Mouse (Mus musculus) lung, adult 2 months (tissue): ENCODE results near the gene Aldh1b1. TPM values are rescaled to one million over a fixed set of nuclear protein-coding genes. Genes with fewer than 3 reads are reported as not detected.

ENCODE experiments used
- DNase-seq: peaks from one replicate; pipeline ENCODE4 v3.0.0; 2022
- H3K4me1 ChIP-seq: fragments of 200-500 bp; 2 replicates; pipeline ENCODE4 v1.6.1; 2011; ENCODE audit warnings: low read length; ENCODE audit not compliant: control insufficient read depth, insufficient read depth
- H3K4me3 ChIP-seq: fragments of 200-500 bp; replicated peaks from 2 replicates; pipeline ENCODE3; 2011; ENCODE audit warnings: low read depth, mild to moderate bottlenecking, control low read depth, low read length; ENCODE audit errors: extremely low read depth
- CTCF ChIP-seq: fragments of 200-500 bp; IDR thresholded peaks from 2 replicates; pipeline ENCODE4 v1.5.1; 2011; ENCODE audit warnings: mild to moderate bottlenecking, low read length, control low read depth; ENCODE audit not compliant: insufficient read depth
- POLR2A ChIP-seq: fragments of 200-500 bp; IDR thresholded peaks from 2 replicates; pipeline ENCODE4 v1.6.1; 2011; ENCODE audit warnings: low read depth, mild to moderate bottlenecking, control low read depth, low read length, borderline replicate concordance; ENCODE audit errors: extremely low read depth
- WGBS: fragments of 180-500 bp; shearing (Covaris S2); methylation state at CpG from one replicate; pipeline ENCODE4 v1.1.7; 2018; 5-methylcytosine and 5-hydroxymethylcytosine counted together
- polyA plus RNA-seq: library from polyadenylated mRNA; depleted of rRNA; stranded (reverse); fragments of >200 nt; gene quantifications from 2 replicates; pipeline ENCODE4 v1.2.3, GENCODE M21; 2012

Aldh1b1 gene
- polyA plus RNA-seq, 1 experiment = 3.9 TPM

DNA sequence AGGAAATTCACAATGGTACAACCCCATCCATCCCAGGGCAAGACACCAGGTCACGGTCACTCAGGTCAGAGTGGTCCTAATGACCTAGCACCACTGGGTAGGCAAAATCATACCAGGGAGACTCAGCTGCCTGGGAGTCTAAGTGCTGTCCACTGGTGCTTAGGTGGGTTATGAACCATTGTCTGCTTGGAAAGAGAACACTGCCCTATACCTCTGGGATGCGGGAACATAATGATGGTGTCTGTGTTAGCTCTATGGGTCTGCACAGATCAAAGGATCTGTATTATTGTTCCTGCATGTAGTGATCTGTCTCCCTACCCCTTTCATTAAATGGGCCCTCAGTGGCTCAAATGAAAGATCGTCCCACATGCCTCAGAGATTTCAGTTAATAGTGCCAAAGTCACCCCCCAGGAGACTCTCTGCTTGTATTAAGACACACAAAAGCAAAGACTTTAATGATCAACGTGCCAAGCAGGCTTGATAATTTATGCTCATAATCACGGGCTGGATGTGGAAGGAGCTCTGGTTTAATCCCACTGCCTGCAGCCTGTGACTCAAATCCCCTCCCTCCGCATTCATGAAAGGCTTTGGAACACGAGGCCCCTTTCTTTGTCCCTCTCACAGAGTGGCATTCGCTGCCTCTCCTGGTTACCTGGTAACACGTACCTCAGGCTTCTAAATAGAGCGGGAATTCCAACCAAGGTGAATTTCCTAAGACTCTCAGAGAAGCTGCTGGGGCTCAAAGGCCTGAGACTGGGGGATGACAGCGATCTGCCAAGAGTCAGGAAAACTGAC is 24.2 kb downstream of the Aldh1b1 start:
- WGBS = 48% methylated on average over 11 of the region's 11 CpGs
- no peak for TF ChIP-seq CTCF
- no peak for TF ChIP-seq POLR2A
- H3K4me1 ChIP-seq = no peaks in the 10 kb centered on the region
- no peak overlapping the region for H3K4me3 ChIP-seq
- DNase-seq = no peak

DNA sequence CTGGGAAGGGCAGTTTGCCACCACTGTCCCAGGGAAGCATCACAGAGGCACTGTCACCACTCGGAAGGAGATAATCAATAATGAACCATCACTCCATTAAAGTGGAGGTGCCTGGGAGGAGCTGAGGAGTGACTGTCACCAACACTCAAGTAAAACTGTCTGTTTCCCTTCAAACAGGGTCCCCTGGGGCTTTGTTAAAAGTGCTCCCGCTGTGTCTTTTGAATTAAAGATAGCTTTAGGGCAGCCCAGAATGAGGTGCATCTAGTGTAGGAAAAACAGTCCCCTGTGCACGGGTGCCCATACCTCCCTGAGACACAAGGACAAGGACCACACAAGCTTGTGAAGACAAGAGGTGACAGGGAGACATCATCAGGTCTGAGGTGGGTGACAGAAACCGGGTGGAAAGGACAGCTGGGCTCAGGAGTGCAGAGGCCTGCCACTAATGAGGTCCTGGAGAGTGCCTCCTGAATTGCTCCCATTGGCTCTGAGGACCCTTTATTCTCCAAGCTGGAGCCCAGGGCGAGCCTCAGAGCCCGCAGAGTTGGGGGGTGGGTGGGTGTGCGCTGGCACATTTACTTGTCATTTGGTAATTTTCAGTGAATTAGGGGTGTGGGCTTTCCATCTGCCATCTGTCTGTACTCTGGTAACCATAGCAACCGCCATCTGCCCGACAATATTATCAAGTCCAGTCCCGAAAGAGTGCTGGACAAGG is 25.4 kb downstream of the Aldh1b1 start:
- no peaks in the 10 kb centered on the region for H3K4me1 ChIP-seq
- no peak for TF ChIP-seq POLR2A
- no peak for TF ChIP-seq CTCF
- DNase-seq = no peak
- WGBS = 19% methylated on average over 10 of the region's 10 CpGs
- no peak overlapping the region for H3K4me3 ChIP-seq

DNA sequence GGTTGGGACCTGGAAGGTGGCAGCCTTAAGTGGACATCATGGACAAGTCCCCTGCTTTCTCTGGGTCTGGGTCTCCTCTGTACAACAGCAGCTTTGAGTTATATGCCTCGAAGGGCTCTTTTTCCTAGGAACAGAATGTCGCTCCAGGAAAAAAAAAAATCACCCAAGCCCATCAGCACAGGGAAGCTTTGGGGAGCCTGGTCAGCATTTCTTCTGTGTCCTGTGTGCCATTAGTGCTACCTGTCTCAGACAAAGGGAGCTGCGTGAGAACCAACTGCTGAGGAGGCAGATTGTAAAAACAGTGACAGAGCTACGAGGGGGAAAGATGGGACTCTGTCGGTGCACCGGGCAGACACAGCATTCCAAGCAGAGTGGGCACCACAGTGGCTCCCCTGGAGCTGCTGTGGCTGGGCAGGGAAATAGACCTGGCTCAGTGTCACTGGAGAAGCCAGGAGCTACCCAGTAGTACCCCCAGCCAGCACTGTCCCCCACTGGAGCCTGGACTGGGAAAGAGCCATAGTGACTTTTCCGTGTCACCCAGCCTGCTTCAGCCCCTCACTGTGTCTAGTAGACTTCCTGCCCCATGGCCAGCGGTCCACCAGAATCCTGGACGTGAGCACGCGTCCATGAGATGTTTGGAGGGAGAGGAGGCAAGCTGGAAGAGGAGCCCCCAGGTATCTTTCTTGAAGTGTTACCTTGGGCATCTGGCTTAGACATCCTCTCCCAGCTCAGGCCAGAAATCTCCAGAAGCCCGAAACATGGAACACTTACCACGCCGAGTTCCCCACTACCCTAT is 26.1 kb downstream of the Aldh1b1 start:
- 33% methylated on average over 14 of the region's 14 CpGs for WGBS
- TF ChIP-seq POLR2A = no peak
- no peak for TF ChIP-seq CTCF
- no peak for DNase-seq
- no peak overlapping the region for H3K4me3 ChIP-seq
- H3K4me1 ChIP-seq = no peaks in the 10 kb centered on the region

DNA sequence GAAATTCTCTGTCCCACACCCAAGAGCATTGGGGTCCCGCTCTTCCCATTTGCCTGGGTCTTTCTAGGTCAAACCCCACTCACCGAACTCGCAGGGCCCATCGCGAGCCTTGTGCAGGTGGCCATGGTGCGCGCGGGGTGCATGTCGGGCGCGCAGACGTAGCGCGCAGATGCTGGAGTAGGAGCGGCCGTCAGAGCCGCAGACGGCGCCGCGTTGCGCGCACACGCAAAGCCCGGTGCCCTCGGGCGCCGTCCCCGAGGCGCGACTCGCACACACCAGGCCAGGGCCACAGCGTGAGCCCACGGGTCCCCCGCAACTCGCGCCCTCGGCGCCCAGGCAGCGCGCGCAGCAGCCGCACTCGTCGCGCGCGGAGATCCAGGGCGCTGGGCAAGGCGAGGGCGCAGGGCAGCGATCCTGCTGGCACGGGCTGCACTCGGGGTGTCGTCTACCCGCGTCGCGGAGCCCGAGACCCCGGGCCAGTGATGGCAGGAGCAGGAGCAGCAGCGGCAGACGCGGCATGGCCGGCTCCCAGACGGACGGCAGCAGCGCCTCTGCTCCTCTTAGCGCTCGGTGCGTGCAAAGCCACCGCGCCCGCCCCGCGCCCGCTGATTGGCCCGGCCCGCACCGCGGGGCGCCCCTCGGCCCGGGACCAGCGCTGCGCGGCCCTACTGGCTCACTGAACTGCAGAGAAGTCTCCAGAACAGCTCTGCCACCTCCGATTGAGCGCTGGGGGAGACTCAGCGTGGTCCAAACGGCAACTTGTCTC is 27.6 kb downstream of the Aldh1b1 start, which contains the start of gene Igfbpl1:
TSS of gene Igfbpl1 (minus strand) at position 649 of the 766 bp plus-strand sequence.
- H3K4me3 ChIP-seq = no peak within 1 kb of the TSS
- TF ChIP-seq CTCF = no peak
- no peak for TF ChIP-seq POLR2A
- DNase-seq = no peak
- H3K4me1 ChIP-seq = no peaks in the 10 kb centered on the region
- 3% methylated on average over 90 of the region's 91 CpGs for WGBS

DNA sequence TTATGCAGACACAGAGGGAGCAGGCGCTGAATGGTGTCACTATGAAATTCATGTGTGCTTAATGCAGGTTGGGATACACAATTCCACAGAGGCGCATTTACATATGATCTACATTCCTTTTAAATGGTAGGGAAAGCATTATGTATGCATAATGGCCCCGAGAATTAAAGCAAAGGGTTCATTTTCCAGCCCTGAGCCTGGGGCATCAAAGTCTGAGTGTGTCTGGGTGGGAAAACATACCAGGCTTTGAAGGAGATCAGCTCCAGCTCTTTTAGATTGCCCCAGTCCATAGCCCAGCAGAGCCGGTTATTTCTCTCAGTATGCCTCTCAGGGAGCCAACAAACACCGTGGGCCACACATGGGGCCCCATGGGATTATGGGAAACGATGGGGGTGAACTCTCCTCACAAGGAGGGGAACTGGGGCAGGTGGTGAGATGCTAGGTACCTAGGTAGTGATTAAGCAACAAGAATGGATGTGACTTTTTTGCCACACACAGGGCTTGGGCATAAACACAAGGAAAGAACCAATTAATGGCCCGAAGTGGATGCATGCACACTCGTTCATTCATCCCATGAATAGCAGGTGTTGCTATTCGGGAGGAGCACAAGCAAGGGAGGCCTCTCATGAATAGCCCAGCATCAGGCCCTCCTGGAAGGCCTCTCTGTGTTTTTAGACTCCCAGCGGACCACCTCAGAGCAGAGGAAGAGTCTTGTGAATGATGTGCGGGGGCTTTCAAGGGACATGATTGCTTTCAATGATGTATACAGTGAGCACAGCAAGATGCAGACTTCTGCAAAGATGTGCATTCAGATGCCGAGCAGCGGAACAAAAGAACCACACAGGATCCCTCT is 31.3 kb downstream of the Aldh1b1 start:
- TF ChIP-seq POLR2A (no peak), CTCF (no peak)
- Histone ChIP-seq H3K4me3 (no peak overlapping the region), H3K4me1 (no peaks in the 10 kb centered on the region)
- DNase-seq = no peak
- WGBS = 61% methylated on average over 13 of the region's 13 CpGs

DNA sequence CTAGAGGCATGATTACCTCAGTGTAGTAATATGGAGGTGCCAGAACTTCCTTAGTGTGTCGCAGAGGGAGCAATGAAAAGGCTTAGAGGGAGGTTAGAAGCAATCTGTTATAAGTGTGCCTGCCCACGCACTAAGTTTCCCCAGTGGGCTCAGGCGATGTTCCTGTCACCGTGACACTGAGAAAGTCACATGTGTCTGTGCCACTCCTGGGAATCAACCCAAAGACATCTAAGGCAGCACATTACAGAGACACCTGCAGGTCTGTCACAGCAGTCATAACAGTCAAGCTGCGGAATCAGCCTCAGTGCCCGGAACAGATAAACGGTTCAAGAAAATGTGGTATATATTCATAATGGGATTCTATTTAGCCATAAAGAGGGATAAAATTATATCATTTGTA is 33.2 kb downstream of the Aldh1b1 start:
- no peak overlapping the region for H3K4me3 ChIP-seq
- DNase-seq = no peak
- no peaks in the 10 kb centered on the region for H3K4me1 ChIP-seq
- TF ChIP-seq CTCF = no peak
- TF ChIP-seq POLR2A = no peak
- whole genome bisulfite sequencing = 75% methylated on average over 7 of the region's 7 CpGs

DNA sequence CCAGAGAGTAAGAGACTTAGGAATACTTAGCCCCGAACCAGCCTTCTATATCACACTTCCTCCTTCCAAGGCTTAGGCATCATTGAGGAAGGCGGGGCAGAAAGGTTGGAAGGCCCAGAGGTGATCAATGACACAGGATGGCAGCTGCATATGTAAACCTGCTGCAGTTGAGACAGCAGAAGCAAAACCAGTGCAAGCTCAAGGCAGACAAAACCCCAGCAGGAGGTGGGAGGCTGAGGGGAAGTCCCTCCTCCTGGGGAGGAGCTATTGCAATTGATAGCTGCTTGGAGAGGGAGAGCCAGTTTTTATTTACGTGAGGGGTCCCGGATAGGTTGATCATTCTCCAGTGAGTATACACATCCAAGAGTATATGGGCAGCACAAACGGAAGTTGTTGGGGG is 34.6 kb downstream of the Aldh1b1 start:
- TF ChIP-seq CTCF (no peak), POLR2A (no peak)
- WGBS = 35% methylated on average over 5 of the region's 5 CpGs
- no peak overlapping the region for H3K4me3 ChIP-seq
- H3K4me1 ChIP-seq = no peaks in the 10 kb centered on the region
- no peak for DNase-seq

DNA sequence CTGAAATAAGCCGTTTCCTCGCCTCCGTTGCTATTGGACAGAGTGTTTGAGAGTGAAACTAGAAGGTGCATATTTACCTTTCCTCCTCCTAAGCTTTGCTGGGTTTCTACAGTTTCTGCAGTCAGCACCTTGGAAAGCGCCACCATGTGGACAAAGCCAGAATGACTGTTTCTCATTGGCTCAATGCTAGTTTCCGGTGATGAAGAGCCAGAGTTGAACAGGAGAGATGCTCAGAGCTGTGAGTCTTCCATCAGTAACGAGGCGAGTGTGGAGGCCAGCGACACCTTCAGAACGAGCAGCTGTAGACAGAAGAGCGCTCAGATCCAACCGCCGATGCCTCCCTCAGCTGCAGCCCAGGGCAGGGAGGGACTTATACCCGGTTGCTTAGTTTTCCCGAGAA is 45.5 kb downstream of the Aldh1b1 start:
- Histone ChIP-seq H3K4me3 (no peak overlapping the region), H3K4me1 (no peaks in the 10 kb centered on the region)
- TF ChIP-seq POLR2A (no peak), CTCF (peak; percentile 46; the same call in 1 of the 2 replicates)
- peak; percentile 20 for DNase-seq
- 40% methylated on average over 14 of the region's 14 CpGs for WGBS
